Mouse (Mus musculus) liver, adult 2 months (tissue): ENCODE measurements around the gene Slc6a17.

Experiments used
- CTCF ChIP-seq: fragments of 200-500 bp; IDR thresholded peaks from 2 replicates; pipeline ENCODE4 v1.5.1; 2011; ENCODE audit warnings: low read depth, low read length, control low read depth
- POLR2A ChIP-seq: fragments of 200-500 bp; IDR thresholded peaks from 2 replicates; pipeline ENCODE4 v1.6.1; 2011; ENCODE audit warnings: low read length, control low read depth; ENCODE audit not compliant: insufficient read depth; ENCODE audit errors: extremely low read depth

DNA sequence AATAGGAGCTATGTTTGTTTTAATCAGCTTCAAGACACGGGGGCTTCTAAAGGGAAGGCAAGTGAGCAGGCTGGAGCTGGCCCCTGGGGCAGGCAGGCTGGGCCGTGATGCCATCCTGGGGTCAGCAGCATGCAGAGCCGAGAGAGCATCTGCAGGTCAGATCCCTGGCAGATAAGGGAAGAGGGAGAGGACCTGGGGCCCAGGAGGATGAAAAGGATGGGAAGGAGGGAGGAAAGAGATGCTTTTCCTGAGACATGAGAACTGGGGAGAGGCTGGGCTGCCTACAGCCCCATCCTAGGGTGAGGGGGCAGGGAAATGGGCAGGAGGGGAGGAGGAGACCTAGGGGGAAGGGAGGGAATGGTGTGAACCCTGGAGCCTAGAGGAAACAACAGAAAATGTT lies 47.5 kb upstream of the Slc6a17 start:
- no peak for TF ChIP-seq CTCF
- TF ChIP-seq POLR2A, result no peak
